Mouse (Mus musculus): ENCODE data around the gene Hist1h2be.

DNA sequence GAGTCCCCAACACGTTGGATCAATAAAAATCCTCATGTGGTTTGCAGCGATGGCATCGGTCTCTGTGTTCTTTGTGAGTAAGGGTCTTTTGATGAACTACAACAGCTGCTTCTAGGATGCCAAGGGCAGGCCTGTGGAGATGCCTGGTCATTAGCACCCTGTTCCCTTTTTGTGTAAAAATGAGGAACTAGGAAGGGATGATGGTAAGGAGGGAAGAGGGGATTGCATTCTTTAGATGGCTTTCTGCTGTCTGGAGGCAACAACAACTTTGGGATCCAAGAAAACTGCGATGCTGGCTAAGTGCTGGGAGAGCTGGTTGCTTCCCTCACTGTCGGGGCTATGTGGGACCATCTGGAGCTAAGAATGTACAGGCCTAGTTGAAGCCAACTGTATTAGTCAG is 82.7 kb downstream of the Hist1h2be start:
- TF ChIP-seq CTCF (IDR thresholded peaks at IDR 0.05; ENCODE audit: extremely low read depth, insufficient read depth, insufficient read length, insufficient replicate concordance) = no peak
- TF ChIP-seq POLR2A (IDR thresholded peaks at IDR 0.05; ENCODE audit: low read depth, low read length) = no peak

Data from spleen, adult 2 months (tissue).